In genomic region chr4:131843290-131843743, GRCm38 (mm10) we compare ENCODE assay signal across 8 mouse cellular contexts. TPM values are rescaled to one million over a fixed set of nuclear protein-coding genes. Genes with fewer than 3 reads are reported as not detected.
DNase-seq lines count a peak whose midpoint lies in the region; ATAC-seq and TF ChIP-seq lines count a peak whose summit lies in the region.

Gene Mecr (plus strand): TSS chr4:131843470.

- peak; percentile 81 for ATAC-seq in kidney, embryonic 15.5 days (replicated peaks; ENCODE audit: low FRiP score)
- ATAC-seq in monocyte, adult 5-6 weeks (replicated peaks; ENCODE audit: insufficient number of reproducible peaks, low FRiP score, low TSS enrichment, poor library complexity, severe bottlenecking): peak; percentile 91

- H3K9ac ChIP-seq in kidney, embryonic 15.5 days: peak within 1 kb of the TSS; percentile 82

- H3K4me3 ChIP-seq in bone marrow macrophage, adult 2 months (ENCODE audit: insufficient read depth, low read length): peak within 1 kb of the TSS; percentile 88
- H3K4me3 ChIP-seq in embryonic fibroblast, embryonic 13.5 days (ENCODE audit: insufficient read depth, low read length): peak within 1 kb of the TSS; percentile 80
- peak within 1 kb of the TSS; percentile 99 for H3K4me3 ChIP-seq in heart, embryonic 10.5 days
- H3K4me3 ChIP-seq in kidney, embryonic 15.5 days (replicated peaks): peak within 1 kb of the TSS; percentile 84

- TF ChIP-seq POLR2A in bone marrow macrophage, adult 2 months (IDR thresholded peaks at IDR 0.05; ENCODE audit: borderline replicate concordance, low read depth, low read length): no peak
- no peak; the same call in 1 of the 2 replicates for TF ChIP-seq POLR2A in embryonic fibroblast, embryonic 13.5 days (IDR thresholded peaks at IDR 0.05; ENCODE audit: low read depth, low read length)

- H3K4me2 ChIP-seq in kidney, embryonic 15.5 days: peak within 1 kb of the TSS; percentile 89

- peaks cover 24% of the 10 kb centered on the region; the same call in 1 of the 2 replicates for H3K27me3 ChIP-seq in heart, embryonic 10.5 days (ENCODE audit: insufficient read depth, poor library complexity, severe bottlenecking)
- peaks cover 26% of the 10 kb centered on the region; the same call in 1 of the 2 replicates for H3K27me3 ChIP-seq in kidney, embryonic 15.5 days

- no peaks in the 10 kb centered on the region for H3K9me3 ChIP-seq in heart, embryonic 10.5 days
- no peaks in the 10 kb centered on the region for H3K9me3 ChIP-seq in kidney, embryonic 15.5 days (replicated peaks)

- 0 out of 2 replicates have a peak, but pooled peaks cover 2% of the 10 kb centered on the region for H3K36me3 ChIP-seq in heart, embryonic 10.5 days
- 0 out of 2 replicates have a peak, but pooled peaks cover 11% of the 10 kb centered on the region for H3K36me3 ChIP-seq in kidney, embryonic 15.5 days

- TF ChIP-seq CTCF in bone marrow macrophage, adult 2 months (IDR thresholded peaks at IDR 0.05; ENCODE audit: low read depth, low read length): no peak
- no peak for TF ChIP-seq CTCF in embryonic fibroblast, embryonic 13.5 days (IDR thresholded peaks at IDR 0.05; ENCODE audit: borderline replicate concordance, insufficient read depth, low read length)

- no peak within 1 kb of the TSS for H3K27ac ChIP-seq in bone marrow macrophage, adult 2 months (ENCODE audit: insufficient read depth, low read depth, low read length)
- no peak within 1 kb of the TSS for H3K27ac ChIP-seq in embryonic fibroblast, embryonic 13.5 days (ENCODE audit: insufficient read depth, low read length)
- peak within 1 kb of the TSS; percentile 89 for H3K27ac ChIP-seq in heart, embryonic 10.5 days
- H3K27ac ChIP-seq in kidney, embryonic 15.5 days: no peak within 1 kb of the TSS

- peaks cover 4% of the 10 kb centered on the region; the same call in 1 of the 2 replicates for H3K4me1 ChIP-seq in bone marrow macrophage, adult 2 months (ENCODE audit: control insufficient read depth, insufficient read depth, low read length)
- peaks cover 3% of the 10 kb centered on the region; the same call in 1 of the 2 replicates for H3K4me1 ChIP-seq in embryonic fibroblast, embryonic 13.5 days (ENCODE audit: control insufficient read depth, insufficient read depth, low read length)
- H3K4me1 ChIP-seq in heart, embryonic 10.5 days: peaks cover 21% of the 10 kb centered on the region
- H3K4me1 ChIP-seq in kidney, embryonic 15.5 days: peaks cover 16% of the 10 kb centered on the region

- under 1% methylated on average over 37 of the region's 37 CpGs for WGBS in heart, embryonic 10.5 days
- 0% methylated on average over 37 of the region's 37 CpGs for WGBS in kidney, embryonic 15.5 days

- DNase-seq in A20 (ENCODE audit: low read depth, low spot score): peak; percentile 92
- DNase-seq in heart, embryonic 10.5 days (ENCODE audit: low spot score): peak; percentile 96
- DNase-seq in liver: peak; percentile 90
- DNase-seq in spleen, postnatal 4 days (ENCODE audit: low spot score in 2 of 2): peak; percentile 92 to 97

RNA-seq across cellular contexts. Expression of gene Mecr, which starts in this region (rescaled TPM):
- 17.5 and 24.5 TPM in 2 replicates for polyA plus RNA-seq in bone marrow macrophage, adult 2 months (2012; ENCODE audit: insufficient read depth, insufficient read length, missing spikeins)
- polyA plus RNA-seq in embryonic fibroblast, embryonic 13.5 days (2011; ENCODE audit: insufficient read length, low read depth, missing spikeins): 16.7 and 20.8 TPM in 2 replicates
- 45.9 and 52.5 TPM in 2 replicates for polyA plus RNA-seq in heart, embryonic 10.5 days (2016; fragmentation: Nextera tagmentation; extraction: Ambion mirVana)
- 45.8 and 47.4 TPM in 2 replicates for polyA plus RNA-seq in kidney, embryonic 15.5 days (2015; fragmentation: Nextera tagmentation; extraction: Ambion mirVana)
- 11.1 to 17.7 TPM (median 12.7 TPM) in 3 replicates for total RNA-seq in monocyte, adult 5-6 weeks (2017)
